Mouse (Mus musculus) liver, embryonic 11.5 days (tissue): Measurements from ENCODE around the gene Psma3. TPM values are rescaled to one million over a fixed set of nuclear protein-coding genes. Genes with fewer than 3 reads are reported as not detected.

Experiments
- ATAC-seq: fragments of 200-750 bp; cut with Nextera tagmentation; replicated peaks from 2 replicates; pipeline ENCODE4 v1.8.0; 2017; ENCODE audit warnings: moderate number of reproducible peaks, mild to moderate bottlenecking, moderate TSS enrichment, moderate library complexity; ENCODE audit not compliant: low FRiP score
- DNase-seq: peaks from one replicate; pipeline ENCODE4 v3.0.0-alpha.2; 2017; ENCODE audit warnings: low spot score
- H3K27ac ChIP-seq: fragments of 300-500 bp; sonication (generic); 2 replicates; pipeline ENCODE4 v1.5.1; 2014; ENCODE audit warnings: mild to moderate bottlenecking, low read depth, low read length, control low read depth
- H3K27me3 ChIP-seq: fragments of 300-500 bp; sonication (generic); replicated peaks from 2 replicates; pipeline ENCODE4 v1.6.1; 2014; ENCODE audit warnings: low read length, mixed read lengths; ENCODE audit not compliant: control insufficient read depth, insufficient read depth
- H3K36me3 ChIP-seq: fragments of 300-500 bp; sonication (generic); 2 replicates; pipeline ENCODE4 v1.6.1; 2014; ENCODE audit warnings: mild to moderate bottlenecking, low read length, moderate library complexity, mixed read lengths; ENCODE audit not compliant: control insufficient read depth, insufficient read depth
- H3K4me1 ChIP-seq: fragments of 300-500 bp; sonication (generic); replicated peaks from 2 replicates; pipeline ENCODE4 v1.6.1; 2014; ENCODE audit warnings: low read length, mixed read lengths; ENCODE audit not compliant: control insufficient read depth, insufficient read depth
- H3K4me2 ChIP-seq: fragments of 300-500 bp; sonication (generic); 2 replicates; pipeline ENCODE4 v1.6.1; 2014; ENCODE audit warnings: mild to moderate bottlenecking, control low read depth, moderate library complexity
- H3K4me3 ChIP-seq: fragments of 300-500 bp; sonication (generic); 2 replicates; pipeline ENCODE4 v1.5.1; 2014; ENCODE audit warnings: low read depth, low read length, control low read depth
- H3K9ac ChIP-seq: fragments of 300-500 bp; sonication (generic); 2 replicates; pipeline ENCODE4 v1.6.1; 2014; ENCODE audit warnings: low read depth, low read length, control low read depth
- H3K9me3 ChIP-seq: fragments of 300-500 bp; sonication (generic); 2 replicates; pipeline ENCODE4 v1.6.1; 2016; ENCODE audit warnings: low read length, inconsistent platforms, mixed read lengths; ENCODE audit not compliant: control insufficient read depth
- WGBS: fragments of 180-500 bp; shearing (Covaris S2); extraction: QIAGEN DNeasy Blood & Tissue Kit; methylation state at CpG from one replicate; pipeline ENCODE4 v1.1.7; 2014; 5-methylcytosine and 5-hydroxymethylcytosine counted together
- polyA plus RNA-seq: library from polyadenylated mRNA; unstranded; fragments of >200 nt; fragmentation: Nextera tagmentation; extraction: Ambion mirVana; gene quantifications from 2 replicates; pipeline ENCODE4 v1.2.1, GENCODE M21; 2014

Gene Psma3
- polyA plus RNA-seq, 1 experiment from 2014 or later: 602 TPM

GRCm38 (mm10) chr12:71009769-71010168 is 35.3 kb downstream of the Psma3 start:
- Histone ChIP-seq H3K9ac (no peak overlapping the region), H3K27ac (no peak overlapping the region), H3K4me2 (no peak overlapping the region), H3K36me3 (peaks cover 38% of the 10 kb centered on the region), H3K9me3 (no peaks in the 10 kb centered on the region), H3K4me3 (no peak overlapping the region), H3K4me1 (peaks cover 16% of the 10 kb centered on the region), H3K27me3 (no peaks in the 10 kb centered on the region)
- no peak for DNase-seq
- WGBS: 57% methylated on average over 4 of the region's 4 CpGs
- no peak for ATAC-seq

- under 1% methylated on average over 32 of the region's 32 CpGs for WGBS
- Histone ChIP-seq H3K4me1 (peaks cover 16% of the 10 kb centered on the region), H3K9me3 (no peaks in the 10 kb centered on the region), H3K36me3 (peaks cover 15% of the 10 kb centered on the region), H3K4me2 (peak overlapping the region; percentile 79), H3K9ac (peak overlapping the region; percentile 75), H3K27me3 (no peaks in the 10 kb centered on the region), H3K27ac (peak overlapping the region; percentile 88), H3K4me3 (peak overlapping the region; percentile 93)
- ATAC-seq (peak; percentile 72), DNase-seq (no peak)
Measured at GRCm38 (mm10) chr12:71014845-71015362, 40.5 kb downstream of the Psma3 start.

GRCm38 (mm10) chr12:71015363-71016210 is 41.2 kb downstream of the Psma3 start, which contains the start of gene Arid4a:
Gene Arid4a, plus strand, starts transcription at chr12:71015990.
- no peaks in the 10 kb centered on the region for H3K27me3 ChIP-seq
- peak within 1 kb of the TSS; percentile 82 for H3K4me2 ChIP-seq
- ATAC-seq: peak; percentile 97
- H3K4me1 ChIP-seq: peaks cover 16% of the 10 kb centered on the region
- peak within 1 kb of the TSS; percentile 93 for H3K4me3 ChIP-seq
- peak within 1 kb of the TSS; percentile 95 for H3K9ac ChIP-seq
- no peaks in the 10 kb centered on the region for H3K9me3 ChIP-seq
- WGBS: under 1% methylated on average over 61 of the region's 61 CpGs
- peak within 1 kb of the TSS; percentile 93 for H3K27ac ChIP-seq
- H3K36me3 ChIP-seq: peaks cover 15% of the 10 kb centered on the region
- peak; percentile 95 for DNase-seq

- peak overlapping the region; percentile 82 for H3K4me2 ChIP-seq
- H3K27me3 ChIP-seq: no peaks in the 10 kb centered on the region
- H3K4me1 ChIP-seq: peaks cover 16% of the 10 kb centered on the region
- peak overlapping the region; percentile 93 for H3K27ac ChIP-seq
- peak overlapping the region; percentile 93 for H3K4me3 ChIP-seq
- peaks cover 17% of the 10 kb centered on the region for H3K36me3 ChIP-seq
- WGBS: under 1% methylated on average over 30 of the region's 33 CpGs
- H3K9ac ChIP-seq: peak overlapping the region; percentile 95
- no peak for DNase-seq
- ATAC-seq: no peak
- H3K9me3 ChIP-seq: no peaks in the 10 kb centered on the region
Measured at GRCm38 (mm10) chr12:71016211-71016502, 41.7 kb downstream of the Psma3 start.

DNA sequence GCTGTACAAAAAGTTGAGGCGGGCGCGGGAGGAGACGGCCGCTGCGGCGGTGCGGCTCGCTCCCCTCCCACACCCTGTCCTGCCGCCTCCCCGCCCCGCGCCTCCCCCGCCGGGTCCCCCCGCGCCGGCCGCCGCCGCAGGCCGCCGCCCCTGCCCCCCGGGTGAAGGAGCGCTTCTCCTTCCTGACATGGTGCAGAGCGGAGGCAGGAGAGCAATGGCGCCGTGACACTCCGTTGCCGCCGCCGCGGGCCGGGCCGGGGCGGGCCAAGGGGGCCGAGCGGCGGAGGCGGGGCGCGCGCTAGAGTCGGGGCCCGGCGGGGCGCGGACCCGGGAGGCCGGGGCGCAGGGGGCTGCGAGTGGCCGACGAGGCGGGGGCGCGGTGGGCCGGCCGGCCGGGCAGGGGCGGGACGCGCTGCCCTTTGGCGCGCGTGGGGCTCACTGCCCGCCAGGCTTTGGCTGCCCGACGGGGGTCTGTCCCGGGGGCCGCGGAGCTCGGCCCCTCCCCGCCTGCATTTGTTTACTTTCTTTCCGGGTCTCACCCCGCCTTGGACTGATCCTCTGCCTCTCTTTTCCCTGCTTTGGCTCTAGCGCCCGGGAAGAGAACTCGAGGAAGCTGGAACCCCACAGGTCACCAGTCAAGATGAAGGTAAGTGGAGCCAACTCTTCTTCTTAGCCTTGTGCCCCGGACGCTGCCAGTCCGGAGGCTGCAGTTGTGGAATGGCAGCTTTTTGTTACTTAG is 42.3 kb downstream of the Psma3 start:
- H3K36me3 ChIP-seq: peaks cover 19% of the 10 kb centered on the region
- H3K4me1 ChIP-seq: peaks cover 16% of the 10 kb centered on the region
- peak overlapping the region; percentile 95 for H3K9ac ChIP-seq
- ATAC-seq: peak; percentile 33
- peak overlapping the region; percentile 93 for H3K4me3 ChIP-seq
- WGBS: under 1% methylated on average over 57 of the region's 82 CpGs
- H3K27ac ChIP-seq: peak overlapping the region; percentile 93
- peak overlapping the region; percentile 82 for H3K4me2 ChIP-seq
- no peaks in the 10 kb centered on the region for H3K27me3 ChIP-seq
- DNase-seq: peak; percentile 68
- H3K9me3 ChIP-seq: no peaks in the 10 kb centered on the region

DNA sequence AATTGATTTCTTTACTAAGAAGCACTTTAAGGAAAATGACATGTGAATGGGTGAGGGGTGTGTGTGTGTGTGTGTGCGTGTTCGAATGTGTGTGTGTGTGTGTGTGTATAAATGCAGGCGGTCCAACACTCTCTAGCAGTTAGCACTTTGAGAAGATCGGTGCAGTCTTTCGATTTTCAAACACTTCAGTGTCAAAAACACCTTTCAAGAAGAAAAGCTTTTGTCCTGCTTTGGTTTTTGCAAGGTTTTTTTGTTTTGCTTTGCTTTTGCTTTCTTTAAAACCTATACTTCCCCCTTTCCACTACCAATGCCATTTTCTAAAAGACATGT is 42.8 kb downstream of the Psma3 start:
- Histone ChIP-seq H3K9me3 (no peaks in the 10 kb centered on the region), H3K27ac (peak overlapping the region; percentile 93; the same call in 1 of the 2 replicates), H3K27me3 (no peaks in the 10 kb centered on the region), H3K9ac (peak overlapping the region; percentile 95), H3K4me1 (peaks cover 12% of the 10 kb centered on the region), H3K4me3 (peak overlapping the region; percentile 93), H3K36me3 (peaks cover 19% of the 10 kb centered on the region), H3K4me2 (peak overlapping the region; percentile 82)
- ATAC-seq (no peak), DNase-seq (no peak)
- 14% methylated on average over 5 of the region's 5 CpGs for WGBS

GRCm38 (mm10) chr12:71017827-71018226 is 43.4 kb downstream of the Psma3 start:
- H3K4me2 ChIP-seq: peak overlapping the region; percentile 82
- DNase-seq: no peak
- H3K4me3 ChIP-seq: peak overlapping the region; percentile 93; the same call in 1 of the 2 replicates

GRCm38 (mm10) chr12:71019211-71019610 is 44.8 kb downstream of the Psma3 start:
- Histone ChIP-seq H3K4me1 (peaks cover 1% of the 10 kb centered on the region), H3K27ac (no peak overlapping the region), H3K4me3 (no peak overlapping the region), H3K4me2 (no peak overlapping the region), H3K9me3 (no peaks in the 10 kb centered on the region), H3K27me3 (no peaks in the 10 kb centered on the region), H3K36me3 (peaks cover 25% of the 10 kb centered on the region), H3K9ac (no peak overlapping the region)
- ATAC-seq (no peak), DNase-seq (no peak)
- whole genome bisulfite sequencing: 89% methylated on average over 8 of the region's 8 CpGs

More at GRCm38 (mm10) chr12:71017827-71018226, 43.4 kb downstream of the Psma3 start:
- no peak overlapping the region for H3K9ac ChIP-seq
- peaks cover 18% of the 10 kb centered on the region for H3K36me3 ChIP-seq
- whole genome bisulfite sequencing: 83% methylated on average over 10 of the region's 10 CpGs
- ATAC-seq: no peak
- H3K9me3 ChIP-seq: no peaks in the 10 kb centered on the region
- H3K4me1 ChIP-seq: peaks cover 11% of the 10 kb centered on the region
- no peaks in the 10 kb centered on the region for H3K27me3 ChIP-seq
- H3K27ac ChIP-seq: no peak overlapping the region
